Mouse (Mus musculus): ENCODE measurements around the gene Papolg. TPM values are rescaled to one million over a fixed set of nuclear protein-coding genes. Genes with fewer than 3 reads are reported as not detected.

Papolg gene
- total RNA-seq, 1 experiment from 2014 or later: 70.9 TPM

Other genes with a start within 250 kb of the Papolg start
- 22.0 and 27.1 TPM in 2 replicates for gene Pus10, start 229.6 kb downstream of the Papolg start, total RNA-seq (2017)
- 16.1 and 18.5 TPM in 2 replicates for gene Pex13, start 229.3 kb downstream of the Papolg start, total RNA-seq (2017)
- 53.0 and 56.8 TPM in 2 replicates for gene Rel, start 124.3 kb downstream of the Papolg start, total RNA-seq (2017)
- gene A830031A19Rik, start 179.8 kb upstream of the Papolg start, total RNA-seq (2017): not detected in 2 replicates
- gene Bcl11a, start 182.8 kb upstream of the Papolg start, total RNA-seq (2017): 102 and 105 TPM in 2 replicates